Mouse (Mus musculus): ENCODE results near the gene Gm10300. TPM values are rescaled to one million over a fixed set of nuclear protein-coding genes. Genes with fewer than 3 reads are reported as not detected.

Gene Gm10300
- total and polyA plus RNA-seq, 2 experiments from 2014 or later, result 0.18 TPM; not detected in 1

DNA sequence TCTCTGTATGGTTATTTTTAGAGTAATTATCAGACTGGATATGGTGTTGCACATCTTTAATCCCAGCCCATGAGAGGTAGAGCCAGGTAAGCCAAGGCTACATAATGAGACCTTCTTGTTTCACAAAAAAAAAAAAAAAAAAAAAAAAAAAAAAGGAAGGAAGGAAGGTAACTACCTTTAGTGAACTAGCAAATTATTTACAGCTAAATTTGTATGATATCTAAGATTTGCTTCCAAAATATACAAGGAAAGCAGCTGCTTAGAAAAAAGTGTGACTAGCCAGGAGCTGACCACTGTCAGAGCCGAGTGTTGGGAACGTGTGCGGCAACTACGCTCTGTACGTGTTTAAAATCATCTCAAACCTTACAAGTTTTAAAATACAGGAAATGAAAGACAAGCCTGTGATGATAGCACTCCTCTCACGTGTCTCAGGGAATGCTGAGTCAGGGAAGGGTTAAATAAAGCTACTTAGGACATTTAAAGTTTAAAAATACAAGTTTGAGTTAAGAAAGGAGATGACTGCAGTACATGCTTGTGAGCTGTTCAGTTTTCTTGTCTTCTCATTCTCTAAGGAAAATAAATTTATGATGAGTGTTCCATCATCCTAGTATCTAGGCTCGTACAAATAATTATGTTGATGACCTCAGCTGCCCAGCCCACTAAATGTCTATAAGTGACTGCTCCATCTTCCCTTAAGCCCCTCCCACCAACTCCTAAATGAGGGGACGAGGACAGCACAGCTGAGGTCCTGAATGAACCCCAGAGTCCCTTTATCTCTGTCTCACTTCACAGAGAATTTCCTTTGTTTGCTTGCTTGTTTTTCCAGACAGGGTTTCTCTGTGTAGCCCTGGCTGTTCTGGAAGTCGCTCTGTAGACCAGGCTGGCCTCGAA, 44.4 kb upstream of the Gm10300 start:
- TF ChIP-seq EP300 (IDR thresholded peaks at IDR 0.05; ENCODE audit: low read depth) (no peak), CTCF (IDR thresholded peaks at IDR 0.05; ENCODE audit: low read depth) (no peak)
- 47% methylated on average over 10 of the region's 10 CpGs for WGBS
- Histone ChIP-seq H3K9me3 (replicated peaks; ENCODE audit: control insufficient read depth, low read length) (no peaks in the 10 kb centered on the region), H3K27me3 (ENCODE audit: control insufficient read depth, insufficient read depth, low read length) (no peaks in the 10 kb centered on the region), H3K4me2 (ENCODE audit: low read depth, low read length) (no peak overlapping the region), H3K36me3 (replicated peaks; ENCODE audit: control insufficient read depth, insufficient read depth, low read length) (no peaks in the 10 kb centered on the region), H3K4me3 (ENCODE audit: low read depth, low read length) (no peak overlapping the region), H3K9ac (replicated peaks; ENCODE audit: low read depth, low read length) (no peak overlapping the region), H3K4me1 (ENCODE audit: control insufficient read depth, insufficient read depth) (peaks cover 14% of the 10 kb centered on the region; the same call in 1 of the 2 replicates), H3K27ac (ENCODE audit: low read depth) (no peak overlapping the region)
- DNase-seq (ENCODE audit: low spot score) (no peak), ATAC-seq (ENCODE audit: insufficient read depth, low read depth) (no peak)

DNA sequence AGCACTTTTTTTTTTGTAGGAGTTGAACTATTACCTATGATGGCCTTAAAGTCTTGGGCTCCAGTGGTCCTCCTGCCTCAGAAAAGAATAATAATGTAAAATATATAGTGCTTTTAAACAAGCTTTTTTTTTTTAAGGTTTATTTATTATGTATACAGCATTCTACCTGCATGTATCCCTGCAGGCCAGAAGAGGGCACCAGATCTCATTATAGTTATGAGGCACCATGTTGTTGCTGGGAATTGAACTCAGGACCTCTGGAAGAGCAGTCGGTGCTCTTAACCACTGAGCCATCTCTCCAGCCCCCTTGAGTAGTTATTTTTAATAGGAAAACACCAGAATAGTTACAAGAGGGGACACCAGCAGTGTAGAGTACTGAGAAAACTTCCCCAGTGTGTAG, 41.3 kb upstream of the Gm10300 start:
- no peak for ATAC-seq (ENCODE audit: insufficient read depth, low read depth)
- no peak overlapping the region for H3K4me2 ChIP-seq (ENCODE audit: low read depth, low read length)
- peaks cover 15% of the 10 kb centered on the region for H3K4me1 ChIP-seq (ENCODE audit: control insufficient read depth, insufficient read depth)
- no peak overlapping the region for H3K27ac ChIP-seq (ENCODE audit: low read depth)
- no peaks in the 10 kb centered on the region for H3K27me3 ChIP-seq (ENCODE audit: control insufficient read depth, insufficient read depth, low read length)
- no peak for DNase-seq (ENCODE audit: low spot score)
- no peak overlapping the region for H3K9ac ChIP-seq (replicated peaks; ENCODE audit: low read depth, low read length)
- no peaks in the 10 kb centered on the region for H3K36me3 ChIP-seq (replicated peaks; ENCODE audit: control insufficient read depth, insufficient read depth, low read length)
- H3K9me3 ChIP-seq (replicated peaks; ENCODE audit: control insufficient read depth, low read length), result no peaks in the 10 kb centered on the region
- WGBS, result 96% methylated on average over 1 of the region's 1 CpGs
- H3K4me3 ChIP-seq (ENCODE audit: low read depth, low read length), result no peak overlapping the region
- TF ChIP-seq EP300 (IDR thresholded peaks at IDR 0.05; ENCODE audit: low read depth) (no peak), CTCF (IDR thresholded peaks at IDR 0.05; ENCODE audit: low read depth) (peak; percentile 45)

DNA sequence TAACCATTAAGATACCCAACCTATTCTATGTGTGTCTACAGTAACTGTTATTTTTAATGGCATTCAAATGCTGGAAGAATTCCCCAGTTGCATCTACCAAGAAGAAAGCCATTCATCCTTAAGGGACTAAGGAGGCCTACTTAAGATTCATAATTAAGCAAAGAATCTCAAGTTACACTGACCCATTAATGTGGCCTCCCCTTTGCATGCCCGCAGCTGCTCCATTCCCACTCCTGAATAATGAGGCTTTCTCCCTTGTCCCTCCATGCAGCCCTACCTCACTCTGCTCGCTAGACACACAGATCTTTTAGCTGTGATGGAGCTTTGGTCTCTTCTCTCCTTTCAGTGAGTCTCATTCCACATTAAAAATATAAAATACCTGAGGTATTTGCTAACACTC, 40.3 kb upstream of the Gm10300 start:
- 88% methylated on average over 2 of the region's 2 CpGs for WGBS
- no peak overlapping the region for H3K4me3 ChIP-seq (ENCODE audit: low read depth, low read length)
- H3K9me3 ChIP-seq (replicated peaks; ENCODE audit: control insufficient read depth, low read length), result no peaks in the 10 kb centered on the region
- no peak overlapping the region for H3K9ac ChIP-seq (replicated peaks; ENCODE audit: low read depth, low read length)
- no peaks in the 10 kb centered on the region for H3K36me3 ChIP-seq (replicated peaks; ENCODE audit: control insufficient read depth, insufficient read depth, low read length)
- H3K4me2 ChIP-seq (ENCODE audit: low read depth, low read length), result no peak overlapping the region
- DNase-seq (ENCODE audit: low spot score) (no peak), ATAC-seq (ENCODE audit: insufficient read depth, low read depth) (no peak)
- H3K27me3 ChIP-seq (ENCODE audit: control insufficient read depth, insufficient read depth, low read length), result no peaks in the 10 kb centered on the region
- peaks cover 22% of the 10 kb centered on the region for H3K4me1 ChIP-seq (ENCODE audit: control insufficient read depth, insufficient read depth)
- H3K27ac ChIP-seq (ENCODE audit: low read depth), result no peak overlapping the region
- TF ChIP-seq CTCF (IDR thresholded peaks at IDR 0.05; ENCODE audit: low read depth), result no peak
- no peak for TF ChIP-seq EP300 (IDR thresholded peaks at IDR 0.05; ENCODE audit: low read depth)

DNA sequence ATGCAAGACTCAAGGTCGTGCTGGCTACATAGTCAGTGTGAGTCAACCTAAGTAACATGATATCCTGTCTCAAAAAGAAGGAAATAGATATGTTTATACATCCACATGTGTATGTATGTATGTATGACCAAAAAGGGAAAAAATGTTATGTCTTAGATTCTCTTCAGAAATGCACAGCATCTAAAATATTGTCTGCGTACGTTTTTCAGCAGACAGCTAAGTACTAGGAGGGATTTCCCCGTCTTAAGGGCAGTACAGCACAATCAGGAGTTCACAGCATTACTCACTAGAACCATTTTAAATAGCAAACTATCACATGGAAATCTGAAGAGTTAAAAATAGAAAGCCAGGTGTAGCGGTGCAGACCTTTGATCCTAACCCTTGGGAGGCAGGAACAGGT, 37.4 kb upstream of the Gm10300 start:
- 53% methylated on average over 5 of the region's 5 CpGs for WGBS

DNA sequence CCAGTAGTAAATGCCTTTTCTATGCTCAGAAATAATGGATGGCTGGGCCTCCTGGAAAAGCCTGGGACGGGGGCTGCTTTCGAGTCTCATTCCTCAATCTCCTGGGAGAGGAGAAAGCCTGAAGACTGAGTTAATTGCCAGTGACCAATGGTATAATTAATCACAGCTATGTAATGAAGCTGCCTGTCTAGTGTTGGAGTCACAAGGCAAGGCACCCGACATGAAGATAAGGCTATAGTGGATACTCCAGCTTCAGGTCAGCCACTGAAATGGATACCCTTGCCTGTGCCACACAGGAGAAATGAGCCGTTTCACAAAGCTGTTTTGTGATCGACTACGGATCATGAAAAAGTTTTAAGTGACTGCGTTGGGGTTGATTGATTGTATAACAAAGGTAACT, 36.5 kb upstream of the Gm10300 start:
- TF ChIP-seq CTCF (IDR thresholded peaks at IDR 0.05; ENCODE audit: low read depth), result no peak
- TF ChIP-seq EP300 (IDR thresholded peaks at IDR 0.05; ENCODE audit: low read depth), result no peak
- Histone ChIP-seq H3K9me3 (replicated peaks; ENCODE audit: control insufficient read depth, low read length) (no peaks in the 10 kb centered on the region), H3K27ac (ENCODE audit: low read depth) (0 out of 2 replicates have a peak overlapping the region, but pooled peaks have one; percentile 59), H3K9ac (replicated peaks; ENCODE audit: low read depth, low read length) (no peak overlapping the region; the same call in 1 of the 2 replicates), H3K4me1 (ENCODE audit: control insufficient read depth, insufficient read depth) (peaks cover 25% of the 10 kb centered on the region), H3K4me3 (ENCODE audit: low read depth, low read length) (no peak overlapping the region), H3K27me3 (ENCODE audit: control insufficient read depth, insufficient read depth, low read length) (no peaks in the 10 kb centered on the region), H3K4me2 (ENCODE audit: low read depth, low read length) (no peak overlapping the region), H3K36me3 (replicated peaks; ENCODE audit: control insufficient read depth, insufficient read depth, low read length) (no peaks in the 10 kb centered on the region)
- no peak for DNase-seq (ENCODE audit: low spot score)
- no peak for ATAC-seq (ENCODE audit: insufficient read depth, low read depth)
- WGBS, result 56% methylated on average over 7 of the region's 7 CpGs

More for the DNA sequence above, 37.4 kb upstream of the Gm10300 start:
- Histone ChIP-seq H3K27me3 (ENCODE audit: control insufficient read depth, insufficient read depth, low read length) (no peaks in the 10 kb centered on the region), H3K36me3 (replicated peaks; ENCODE audit: control insufficient read depth, insufficient read depth, low read length) (no peaks in the 10 kb centered on the region), H3K4me2 (ENCODE audit: low read depth, low read length) (no peak overlapping the region), H3K9ac (replicated peaks; ENCODE audit: low read depth, low read length) (no peak overlapping the region), H3K4me3 (ENCODE audit: low read depth, low read length) (no peak overlapping the region), H3K27ac (ENCODE audit: low read depth) (no peak overlapping the region), H3K9me3 (replicated peaks; ENCODE audit: control insufficient read depth, low read length) (no peaks in the 10 kb centered on the region), H3K4me1 (ENCODE audit: control insufficient read depth, insufficient read depth) (peaks cover 23% of the 10 kb centered on the region)
- ATAC-seq (ENCODE audit: insufficient read depth, low read depth) (no peak), DNase-seq (ENCODE audit: low spot score) (no peak)
- TF ChIP-seq EP300 (IDR thresholded peaks at IDR 0.05; ENCODE audit: low read depth) (no peak), CTCF (IDR thresholded peaks at IDR 0.05; ENCODE audit: low read depth) (no peak)
